Mouse (Mus musculus) liver, embryonic 16.5 days (tissue): ENCODE data around the gene Aqp1. TPM values are rescaled to one million over a fixed set of nuclear protein-coding genes. Genes with fewer than 3 reads are reported as not detected.

Experiments
- ATAC-seq: fragments of 200-750 bp; cut with Nextera tagmentation; 2 replicates; pipeline ENCODE4 v1.8.0; 2017; ENCODE audit warnings: low read depth, mild to moderate bottlenecking, moderate number of reproducible peaks, moderate library complexity
- H3K27ac ChIP-seq: fragments of 300-500 bp; sonication (generic); 2 replicates; pipeline ENCODE4 v1.5.1; 2014; ENCODE audit warnings: mild to moderate bottlenecking, low read length
- H3K27me3 ChIP-seq: fragments of 300-500 bp; sonication (generic); 2 replicates; pipeline ENCODE4 v1.6.1; 2014; ENCODE audit warnings: low read depth, low read length, mixed read lengths; ENCODE audit not compliant: control insufficient read depth, insufficient read depth
- H3K36me3 ChIP-seq: fragments of 300-500 bp; sonication (generic); 2 replicates; pipeline ENCODE4 v1.6.1; 2014; ENCODE audit warnings: mild to moderate bottlenecking; ENCODE audit not compliant: control insufficient read depth, insufficient read depth
- H3K4me1 ChIP-seq: fragments of 300-500 bp; sonication (generic); 2 replicates; pipeline ENCODE4 v1.6.1; 2014; ENCODE audit warnings: low read depth, low read length, mixed read lengths; ENCODE audit not compliant: control insufficient read depth
- H3K4me2 ChIP-seq: fragments of 300-500 bp; sonication (generic); 2 replicates; pipeline ENCODE4 v1.6.1; 2014; ENCODE audit warnings: low read depth, low read length, mixed read lengths
- H3K4me3 ChIP-seq: fragments of 300-500 bp; sonication (generic); 2 replicates; pipeline ENCODE4 v1.5.1; 2014; ENCODE audit warnings: low read depth, mild to moderate bottlenecking, low read length
- H3K9ac ChIP-seq: fragments of 300-500 bp; sonication (generic); 2 replicates; pipeline ENCODE4 v1.6.1; 2014; ENCODE audit warnings: low read depth, low read length
- H3K9me3 ChIP-seq: fragments of 300-500 bp; sonication (generic); replicated peaks from 2 replicates; pipeline ENCODE4 v1.6.1; 2016; ENCODE audit warnings: low read length; ENCODE audit not compliant: control insufficient read depth
- WGBS: fragments of 180-500 bp; shearing (Covaris S2); extraction: QIAGEN DNeasy Blood & Tissue Kit; methylation state at CpG from one replicate; pipeline ENCODE4 v1.1.7; 2014; ENCODE audit not compliant: insufficient replicate concordance; 5-methylcytosine and 5-hydroxymethylcytosine counted together
- polyA plus RNA-seq: library from polyadenylated mRNA; unstranded; fragments of >200 nt; fragmentation: Nextera tagmentation; extraction: Ambion mirVana; gene quantifications from 2 replicates; pipeline ENCODE4 v1.2.1, GENCODE M21; 2015

Gene Aqp1
- polyA plus RNA-seq, 1 experiment from 2014 or later = 75.9 TPM

- H3K36me3 ChIP-seq = no peaks in the 10 kb centered on the region
- no peaks in the 10 kb centered on the region for H3K27me3 ChIP-seq
- WGBS = 66% methylated on average over 6 of the region's 6 CpGs
- H3K4me1 ChIP-seq = peaks cover 54% of the 10 kb centered on the region
- no peak overlapping the region for H3K9ac ChIP-seq
- ATAC-seq = no peak
- H3K4me2 ChIP-seq = no peak overlapping the region
- peak overlapping the region; percentile 37 for H3K27ac ChIP-seq
- no peak overlapping the region for H3K4me3 ChIP-seq
- no peaks in the 10 kb centered on the region for H3K9me3 ChIP-seq
Measured at GRCm38 (mm10) chr6:55357636-55358031, 21.4 kb downstream of the Aqp1 start.

- WGBS = 15% methylated on average over 2 of the region's 2 CpGs
- peak; percentile 96 for ATAC-seq
- Histone ChIP-seq H3K4me1 (peaks cover 55% of the 10 kb centered on the region), H3K4me3 (no peak overlapping the region), H3K27me3 (no peaks in the 10 kb centered on the region), H3K27ac (peak overlapping the region; percentile 76), H3K4me2 (peak overlapping the region; percentile 41), H3K9ac (peak overlapping the region; percentile 38; the same call in 1 of the 2 replicates), H3K9me3 (no peaks in the 10 kb centered on the region), H3K36me3 (no peaks in the 10 kb centered on the region)
Measured at GRCm38 (mm10) chr6:55358731-55359143, 22.5 kb downstream of the Aqp1 start.

DNA sequence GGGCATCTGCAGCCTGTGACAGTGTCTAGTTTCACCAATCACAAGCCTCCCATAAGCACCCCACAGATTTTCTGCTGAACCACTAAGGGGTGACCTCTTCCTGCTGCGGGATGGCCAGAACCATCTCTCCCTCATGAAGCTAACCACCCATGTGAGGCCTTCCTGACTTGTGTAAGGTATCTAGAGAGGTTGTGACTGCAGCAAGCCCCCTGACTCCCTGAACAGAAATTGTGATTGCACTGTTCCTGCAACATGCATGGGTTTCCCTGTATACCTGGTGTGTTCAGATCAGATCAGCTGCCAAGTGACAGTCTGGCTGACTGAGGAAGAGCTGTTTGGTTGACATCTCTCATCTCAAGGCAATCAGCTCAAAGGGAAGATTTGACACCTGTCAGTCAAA lies 26.4 kb downstream of the Aqp1 start:
- H3K9me3 ChIP-seq = no peaks in the 10 kb centered on the region
- no peak overlapping the region for H3K4me3 ChIP-seq
- ATAC-seq = no peak
- H3K27me3 ChIP-seq = no peaks in the 10 kb centered on the region
- no peaks in the 10 kb centered on the region for H3K36me3 ChIP-seq
- H3K4me2 ChIP-seq = no peak overlapping the region
- peaks cover 45% of the 10 kb centered on the region for H3K4me1 ChIP-seq
- WGBS = 58% methylated on average over 1 of the region's 1 CpGs
- H3K9ac ChIP-seq = no peak overlapping the region
- no peak overlapping the region for H3K27ac ChIP-seq

GRCm38 (mm10) chr6:55367126-55367525 lies 30.9 kb downstream of the Aqp1 start:
- no peak overlapping the region for H3K9ac ChIP-seq
- H3K4me3 ChIP-seq = no peak overlapping the region
- no peaks in the 10 kb centered on the region for H3K36me3 ChIP-seq
- peaks cover 33% of the 10 kb centered on the region for H3K4me1 ChIP-seq
- H3K27ac ChIP-seq = peak overlapping the region; percentile 62
- H3K27me3 ChIP-seq = no peaks in the 10 kb centered on the region
- peaks cover 6% of the 10 kb centered on the region; the same call in 1 of the 2 replicates for H3K9me3 ChIP-seq
- H3K4me2 ChIP-seq = no peak overlapping the region
- peak; percentile 85 for ATAC-seq

DNA sequence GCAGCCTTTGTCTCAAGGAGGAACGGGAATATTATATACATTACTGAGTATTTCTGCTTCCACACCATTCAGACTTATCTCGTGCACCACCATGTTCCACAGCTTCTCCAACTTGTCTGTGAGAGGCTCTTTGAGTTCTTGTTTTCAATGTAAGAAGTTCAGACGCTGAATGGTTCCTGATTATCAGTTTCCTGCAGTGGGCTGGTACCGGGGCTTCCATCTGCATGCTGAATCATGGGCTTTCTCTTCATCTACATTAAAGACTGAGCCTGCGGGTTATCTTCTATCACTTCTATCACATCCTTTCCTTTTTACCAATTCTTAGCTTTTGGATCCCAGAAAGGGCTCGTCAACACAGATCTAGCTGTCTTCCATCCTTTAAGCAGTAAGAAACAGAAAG lies 34.6 kb downstream of the Aqp1 start:
- peaks cover 28% of the 10 kb centered on the region for H3K4me1 ChIP-seq
- 16% methylated on average over 6 of the region's 6 CpGs for WGBS
- no peaks in the 10 kb centered on the region for H3K36me3 ChIP-seq
- peak overlapping the region; percentile 45 for H3K9ac ChIP-seq
- no peaks in the 10 kb centered on the region for H3K27me3 ChIP-seq
- H3K27ac ChIP-seq = peak overlapping the region; percentile 82
- peaks cover 6% of the 10 kb centered on the region; the same call in 1 of the 2 replicates for H3K9me3 ChIP-seq
- H3K4me2 ChIP-seq = peak overlapping the region; percentile 40
- ATAC-seq = peak; percentile 73
- no peak overlapping the region for H3K4me3 ChIP-seq

DNA sequence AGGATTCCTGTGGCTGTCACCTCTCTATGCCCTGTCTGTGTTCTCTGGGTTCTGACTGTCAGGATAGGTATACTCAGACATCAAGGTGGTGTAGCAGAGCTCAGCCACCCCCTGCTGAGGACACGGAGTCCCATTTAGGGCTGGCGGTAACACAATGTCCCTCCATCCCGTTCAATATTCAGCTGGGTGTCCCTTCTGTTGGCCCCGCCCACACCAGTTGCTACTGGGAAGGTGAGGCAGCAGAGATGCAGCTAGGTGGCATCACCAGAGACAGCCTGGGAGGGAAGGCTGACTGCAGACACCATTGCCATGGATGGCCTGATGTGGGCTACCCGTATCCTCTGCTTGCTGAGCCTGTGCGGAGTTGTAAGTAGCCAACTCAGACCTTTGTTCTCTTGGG lies 39.8 kb downstream of the Aqp1 start, which contains the start of gene Ghrhr:
Ghrhr (plus strand) TSS at position 220 of the 400 bp plus-strand sequence.
- Histone ChIP-seq H3K4me2 (no peak within 1 kb of the TSS), H3K4me3 (no peak within 1 kb of the TSS), H3K9me3 (peaks cover 6% of the 10 kb centered on the region; the same call in 1 of the 2 replicates), H3K36me3 (no peaks in the 10 kb centered on the region), H3K27ac (no peak within 1 kb of the TSS), H3K9ac (no peak within 1 kb of the TSS), H3K27me3 (no peaks in the 10 kb centered on the region), H3K4me1 (peaks cover 20% of the 10 kb centered on the region)
- no peak for ATAC-seq
- WGBS = 63% methylated on average over 6 of the region's 6 CpGs

DNA sequence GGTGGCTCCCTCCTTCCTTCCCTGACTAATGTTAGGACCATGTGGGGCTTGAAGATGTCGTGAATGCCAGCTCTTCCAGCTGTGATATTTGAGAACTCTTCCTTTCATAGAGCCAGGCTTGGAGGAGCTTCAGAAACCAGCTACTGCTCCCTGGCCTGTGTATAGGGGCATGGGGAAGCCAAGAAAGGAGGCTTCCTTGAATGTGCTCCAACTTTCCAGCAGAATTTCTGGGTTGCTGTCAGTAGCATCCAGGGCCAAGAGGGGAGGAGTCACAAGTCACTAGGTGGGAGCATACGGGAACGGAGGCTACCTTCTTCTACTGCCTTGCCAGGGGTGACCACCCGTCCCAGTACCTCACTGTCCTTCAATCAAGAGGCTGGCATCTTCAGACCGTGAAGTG lies 40.3 kb downstream of the Aqp1 start:
- Histone ChIP-seq H3K27ac (no peak overlapping the region), H3K9me3 (peaks cover 4% of the 10 kb centered on the region; the same call in 1 of the 2 replicates), H3K4me3 (no peak overlapping the region), H3K4me1 (peaks cover 16% of the 10 kb centered on the region), H3K36me3 (no peaks in the 10 kb centered on the region), H3K9ac (no peak overlapping the region), H3K27me3 (no peaks in the 10 kb centered on the region), H3K4me2 (no peak overlapping the region)
- 62% methylated on average over 5 of the region's 5 CpGs for WGBS
- no peak for ATAC-seq

GRCm38 (mm10) chr6:55377461-55377860 lies 41.2 kb downstream of the Aqp1 start:
- 61% methylated on average over 4 of the region's 4 CpGs for WGBS
- Histone ChIP-seq H3K36me3 (no peaks in the 10 kb centered on the region), H3K4me3 (no peak overlapping the region), H3K9me3 (no peaks in the 10 kb centered on the region), H3K9ac (no peak overlapping the region), H3K27me3 (no peaks in the 10 kb centered on the region), H3K4me2 (no peak overlapping the region), H3K27ac (no peak overlapping the region), H3K4me1 (peaks cover 19% of the 10 kb centered on the region)
- ATAC-seq = no peak

DNA sequence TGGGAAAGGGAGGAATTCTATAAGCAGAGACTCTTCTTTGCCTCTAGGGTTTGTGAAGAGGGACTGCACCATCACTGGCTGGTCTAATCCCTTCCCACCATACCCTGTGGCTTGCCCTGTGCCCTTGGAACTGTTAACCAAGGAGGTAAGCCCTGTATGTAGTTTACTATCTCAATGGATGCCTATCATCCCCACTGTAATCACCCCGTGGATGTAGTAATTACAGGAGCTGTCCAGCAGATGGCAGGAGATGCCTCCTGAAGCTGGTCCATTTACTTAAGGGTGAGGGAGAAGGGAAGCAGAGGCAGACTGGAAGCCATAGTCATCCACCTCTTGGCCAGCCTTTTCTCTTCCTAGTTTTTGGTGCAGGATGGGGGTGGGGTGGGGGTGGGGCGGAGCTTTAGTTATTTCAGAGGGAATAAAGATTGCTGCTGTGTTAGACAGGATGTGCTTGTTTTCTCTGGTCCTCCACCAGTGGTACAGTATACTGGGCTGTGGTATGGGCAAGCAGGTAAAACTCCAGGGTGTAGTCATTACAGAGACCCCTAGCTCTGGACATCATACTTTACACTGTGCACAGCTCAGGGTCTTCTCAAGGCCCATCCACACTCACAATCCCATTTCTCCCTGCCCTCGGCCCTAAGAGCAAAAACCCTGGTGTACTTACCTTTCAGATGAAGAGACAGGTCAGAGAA lies 43.6 kb downstream of the Aqp1 start:
- no peaks in the 10 kb centered on the region for H3K36me3 ChIP-seq
- H3K4me1 ChIP-seq = peaks cover 24% of the 10 kb centered on the region
- H3K4me3 ChIP-seq = no peak overlapping the region
- peak; percentile 50; the same call in 1 of the 2 replicates for ATAC-seq
- no peak overlapping the region for H3K4me2 ChIP-seq
- H3K9me3 ChIP-seq = no peaks in the 10 kb centered on the region
- no peak overlapping the region for H3K27ac ChIP-seq
- 31% methylated on average over 3 of the region's 3 CpGs for WGBS
- H3K27me3 ChIP-seq = no peaks in the 10 kb centered on the region
- no peak overlapping the region for H3K9ac ChIP-seq
